Mouse (Mus musculus): ENCODE results near the gene Prlhr. TPM values are rescaled to one million over a fixed set of nuclear protein-coding genes. Genes with fewer than 3 reads are reported as not detected.

The Prlhr gene
- polyA plus RNA-seq, 1 experiment from 2014 or later, result not detected

Other genes starting within 250 kb of the Prlhr start
- gene Fam204a, start 241.6 kb downstream of the Prlhr start, polyA plus RNA-seq (2016; fragmentation: Nextera tagmentation; extraction: Ambion mirVana), result 80.3 and 82.6 TPM in 2 replicates
- 33.3 and 34.1 TPM in 2 replicates for gene Cacul1, start 112.7 kb upstream of the Prlhr start, polyA plus RNA-seq (2016; fragmentation: Nextera tagmentation; extraction: Ambion mirVana)